Mouse (Mus musculus) small intestine, adult 2 months (tissue): ENCODE data around the gene Pla2g4b.

ENCODE experiments used
- CTCF ChIP-seq: fragments of 200-500 bp; IDR thresholded peaks from 2 replicates; pipeline ENCODE4 v1.5.1; 2012; ENCODE audit warnings: low read depth, mild to moderate bottlenecking, control low read depth, inconsistent platforms, low read length, moderate library complexity, mixed read lengths; ENCODE audit not compliant: insufficient replicate concordance, insufficient read length; ENCODE audit errors: extremely low read depth
- POLR2A ChIP-seq: fragments of 200-500 bp; IDR thresholded peaks from 2 replicates; pipeline ENCODE4 v1.6.1; 2012; ENCODE audit warnings: low read depth, mild to moderate bottlenecking, control low read depth, inconsistent platforms, low read length, moderate library complexity

DNA sequence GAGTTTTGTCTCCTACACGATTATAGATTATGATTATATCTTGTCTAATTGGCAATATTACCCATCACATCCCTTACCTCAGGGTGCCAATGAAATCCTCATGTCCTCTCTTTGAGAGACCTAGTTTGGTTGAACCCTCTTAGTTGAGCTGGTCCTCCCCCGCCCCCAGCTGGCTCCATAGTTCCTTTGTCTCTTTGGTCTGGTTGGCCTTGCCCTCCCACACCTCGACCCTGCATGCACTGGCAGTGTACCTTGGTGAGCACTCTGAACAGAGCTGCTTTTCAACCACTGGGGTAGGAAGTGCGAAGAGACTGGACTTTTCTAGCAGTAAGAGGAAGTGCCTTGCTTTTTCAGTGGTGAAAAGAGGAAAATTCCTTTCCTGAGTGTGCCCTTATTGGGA lies 31.3 kb upstream of the Pla2g4b start:
- TF ChIP-seq POLR2A (no peak), CTCF (no peak)
